Mouse (Mus musculus): ENCODE results near the gene Gm11077.

The Gm11077 gene

DNA sequence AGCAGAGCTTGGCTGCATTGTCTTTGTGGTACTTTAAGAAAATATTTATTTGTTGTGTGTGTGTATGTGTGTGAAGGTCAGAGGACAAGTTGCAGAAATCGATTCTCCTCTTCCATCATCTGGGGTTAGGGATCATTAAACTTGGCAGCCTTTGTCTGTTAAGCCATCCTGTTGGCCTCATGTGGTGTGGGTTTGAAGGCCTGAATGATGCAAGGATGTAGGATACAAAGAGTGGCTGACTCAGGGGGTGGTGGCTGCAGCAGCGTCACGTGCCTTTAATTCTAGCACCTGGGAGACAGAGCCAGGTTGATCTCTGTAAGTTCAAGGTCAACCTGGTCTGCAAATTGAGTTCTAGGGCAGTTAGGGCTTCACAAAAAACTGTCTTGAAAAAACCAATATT is 16.5 kb downstream of the Gm11077 start:
- peak in 1 of 2 experiments; percentile 28 for DNase-seq (ENCODE audit: inconsistent age in 2 of 2, low spot score in 1 of 2)

DNA sequence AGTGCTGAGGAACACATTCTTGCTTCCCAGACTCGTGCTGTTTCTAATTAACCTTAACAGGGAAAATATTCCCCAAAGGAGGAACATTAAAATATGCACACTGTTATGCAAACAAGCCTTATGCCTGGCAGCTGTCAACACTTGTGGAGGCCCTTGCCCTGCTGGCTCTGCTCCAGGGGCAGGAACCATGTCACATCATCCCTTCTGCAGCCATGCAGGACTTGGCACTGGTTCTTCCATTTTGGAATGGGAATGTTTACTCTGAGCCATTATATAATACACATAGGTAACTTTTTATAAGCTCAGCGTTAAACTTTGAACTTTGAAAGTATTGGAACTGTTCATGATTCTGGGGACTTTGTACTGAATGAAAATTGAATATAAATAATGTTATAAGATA is 18.5 kb downstream of the Gm11077 start:
- no peak for DNase-seq (ENCODE audit: inconsistent age in 2 of 2, low spot score in 1 of 2)

DNA sequence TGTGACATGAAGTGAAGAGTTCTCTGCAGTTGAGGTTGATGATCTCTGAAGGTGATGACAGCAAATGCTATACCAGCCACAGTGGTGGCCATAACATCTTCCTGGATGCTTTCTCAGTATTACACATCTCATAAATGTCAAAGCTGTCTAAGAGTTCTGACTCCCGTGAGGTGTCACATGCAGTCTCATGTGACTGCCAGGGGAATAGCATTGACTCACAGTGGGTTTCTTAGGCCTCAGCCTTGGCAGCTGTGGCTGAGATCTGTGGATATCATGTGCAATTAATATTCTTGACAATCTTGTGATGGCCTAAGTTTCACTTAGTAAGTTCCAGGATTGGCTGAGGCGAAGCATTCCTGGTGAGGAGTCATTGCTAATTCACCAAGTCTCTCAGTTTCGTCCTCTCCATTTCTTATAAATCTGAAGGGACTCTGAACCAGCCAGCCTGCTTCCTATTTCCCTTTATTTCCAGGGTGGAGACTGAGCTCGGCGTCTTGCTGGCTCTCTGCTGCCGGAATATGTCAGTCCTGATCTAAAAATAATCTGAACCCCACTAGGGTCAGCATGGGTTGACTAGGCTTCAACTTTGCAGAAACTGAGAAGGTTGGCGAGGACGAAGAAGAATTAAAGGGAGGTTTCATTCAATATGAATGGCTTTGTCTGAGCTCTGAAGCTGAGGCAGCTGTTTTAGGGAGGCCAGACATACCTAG is 21.4 kb downstream of the Gm11077 start:
- peak in 1 of 2 experiments; percentile 30 for DNase-seq (ENCODE audit: inconsistent age in 2 of 2, low spot score in 1 of 2)

DNA sequence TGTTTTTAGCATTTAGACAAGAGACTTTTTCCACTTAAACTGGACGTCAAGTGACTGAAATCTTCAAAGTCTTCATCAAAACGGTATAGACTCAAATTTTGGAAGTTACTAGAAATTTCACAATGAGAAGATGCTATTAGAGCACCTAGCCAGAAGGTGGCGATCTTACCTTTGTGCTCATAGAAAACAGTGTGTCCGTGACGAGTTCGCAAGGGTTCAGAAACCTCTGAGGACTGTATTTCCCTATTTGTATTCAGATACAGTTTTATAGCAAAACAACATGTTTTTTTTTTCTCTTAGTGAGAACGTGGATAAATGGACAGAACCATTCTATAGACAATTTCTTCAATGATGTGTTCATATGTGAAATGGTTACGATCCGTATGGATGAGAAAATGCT is 37.3 kb downstream of the Gm11077 start:
- DNase-seq (ENCODE audit: inconsistent age in 2 of 2, low spot score in 1 of 2): peak in 1 of 2 experiments; percentile 76

DNA sequence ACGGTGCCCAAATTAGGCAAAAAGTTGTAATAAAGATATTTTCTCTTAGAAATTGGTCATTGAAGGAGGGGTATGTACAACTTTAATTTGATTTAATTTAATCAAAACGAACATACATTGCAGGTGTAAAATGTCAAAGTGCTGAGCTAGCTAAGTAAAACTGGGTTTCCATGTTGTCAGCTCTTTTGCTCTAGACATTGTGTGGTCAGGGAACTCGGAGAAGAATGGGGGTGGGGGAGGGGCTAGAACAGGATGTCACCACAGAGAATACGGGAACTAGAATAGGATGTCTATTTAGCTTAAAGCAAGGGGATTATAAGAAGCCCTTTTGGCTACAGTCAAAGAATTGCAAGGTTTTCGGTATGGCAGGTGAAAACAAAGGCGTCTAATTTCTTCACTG is 38.2 kb downstream of the Gm11077 start:
- no peak for DNase-seq (ENCODE audit: inconsistent age in 2 of 2, low spot score in 1 of 2)

DNA sequence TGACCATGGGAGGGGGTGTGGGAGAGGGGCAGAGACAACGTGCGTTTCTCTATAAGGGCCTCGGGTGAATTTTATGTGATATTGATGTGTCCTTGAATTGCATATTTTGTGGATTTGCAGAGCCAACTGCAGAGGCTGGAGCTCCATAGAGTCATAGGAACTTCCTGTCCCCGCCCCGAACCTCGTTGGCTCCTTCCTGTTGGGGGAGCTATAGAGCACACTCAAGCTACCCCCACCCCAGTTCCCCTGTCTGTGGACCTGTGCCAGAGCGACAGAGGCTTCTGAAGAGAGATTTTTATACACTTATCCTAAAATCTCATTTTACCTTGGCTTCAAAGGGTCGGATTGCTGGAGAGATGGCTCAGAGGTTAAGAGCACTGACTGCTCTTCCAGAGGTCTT is 39.1 kb downstream of the Gm11077 start:
- DNase-seq (ENCODE audit: inconsistent age in 2 of 2, low spot score in 1 of 2): no peak

DNA sequence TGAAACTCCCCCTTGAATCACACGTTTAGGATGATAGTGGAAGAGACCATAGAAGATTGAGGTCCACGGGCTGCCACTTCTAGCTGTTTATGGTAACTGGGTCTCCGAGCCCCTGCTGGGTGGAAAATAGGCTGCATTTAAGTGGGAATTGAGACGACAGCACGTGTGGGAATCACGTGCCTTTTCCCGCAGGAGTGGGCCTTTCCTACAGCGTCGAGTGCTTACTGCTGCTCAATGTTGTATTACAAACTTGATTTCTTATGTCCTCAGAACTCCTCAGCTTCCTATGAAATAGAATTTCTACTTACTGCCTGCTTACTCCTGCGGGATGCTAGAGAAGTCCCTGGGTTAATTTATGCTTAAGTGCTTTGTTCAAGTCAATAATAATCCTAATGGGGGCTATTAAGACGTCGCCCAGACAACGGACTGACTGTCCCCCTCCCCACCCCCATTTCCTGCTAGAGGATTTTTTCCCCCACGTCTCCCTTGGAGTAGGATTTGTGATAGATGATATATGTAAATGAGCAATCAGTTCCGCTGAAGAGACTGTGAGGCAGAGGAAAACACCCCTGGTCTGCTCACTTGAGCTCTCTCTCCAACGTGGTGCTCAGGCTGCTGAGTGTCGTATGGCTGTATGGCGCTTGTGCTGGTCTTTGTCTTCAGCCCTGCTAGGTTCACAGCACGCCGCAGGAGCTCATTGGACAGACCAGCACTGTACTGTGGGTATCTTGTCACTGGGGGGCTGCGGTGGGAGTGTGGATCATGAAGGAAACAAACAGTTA is 40.0 kb downstream of the Gm11077 start:
- DNase-seq (ENCODE audit: inconsistent age in 2 of 2, low spot score in 1 of 2): no peak

DNA sequence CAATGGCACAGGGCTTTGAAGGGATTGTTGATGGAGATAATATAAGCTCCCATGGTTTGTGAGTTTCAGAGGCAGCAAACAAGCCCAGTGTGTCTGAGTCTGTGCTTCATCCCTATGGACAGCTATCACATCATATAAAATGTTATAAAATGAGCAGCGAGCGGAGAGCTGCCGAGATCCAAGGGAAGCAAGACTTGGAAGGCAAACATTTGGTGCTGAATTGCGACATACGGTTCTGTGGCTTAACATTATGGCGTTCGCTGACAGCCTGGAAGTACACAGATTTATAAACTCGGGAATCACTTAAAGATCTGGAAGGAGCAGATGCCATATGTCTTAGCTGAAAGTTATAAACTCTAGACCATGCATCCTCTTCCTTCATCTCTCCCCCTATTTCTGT is 47.2 kb downstream of the Gm11077 start:
- no peak for DNase-seq (ENCODE audit: inconsistent age in 2 of 2, low spot score in 1 of 2)

DNA sequence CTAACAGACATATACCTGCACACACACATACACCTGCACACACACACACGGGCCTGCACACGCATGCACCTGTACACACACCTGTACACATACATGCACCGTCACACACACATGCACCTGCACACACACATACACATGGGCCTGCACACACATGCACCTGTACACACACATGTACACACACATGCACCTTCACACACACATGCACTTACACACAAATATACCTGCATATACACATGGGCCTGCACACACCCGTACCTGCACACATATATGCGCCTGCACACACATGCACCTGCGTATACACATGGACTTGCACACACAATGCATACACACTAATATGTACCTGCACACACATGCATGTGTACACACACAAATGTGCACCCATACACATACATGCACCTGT is 53.4 kb downstream of the Gm11077 start:
- DNase-seq (ENCODE audit: inconsistent age in 2 of 2, low spot score in 1 of 2): no peak

DNA sequence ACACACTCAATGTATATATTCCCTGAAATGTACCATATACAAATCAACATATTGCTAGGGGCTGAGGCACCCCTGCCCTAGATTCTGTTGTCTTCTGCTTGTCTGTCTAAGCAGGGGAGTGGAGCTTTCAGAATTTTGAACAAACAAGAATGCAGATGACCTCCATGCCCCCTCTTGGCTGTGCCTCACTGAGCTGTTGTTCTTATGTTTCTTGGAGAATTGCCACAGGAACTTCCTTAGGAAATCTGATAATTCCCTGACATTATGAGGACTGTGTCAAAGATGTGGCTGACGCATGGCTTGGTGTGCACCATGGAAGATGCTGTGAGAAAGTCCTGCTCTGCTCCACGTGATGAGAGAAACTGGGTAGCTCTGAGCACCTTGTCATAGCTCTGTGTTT is 57.0 kb downstream of the Gm11077 start:
- peak; percentile 6 to 24 for DNase-seq (ENCODE audit: inconsistent age in 2 of 2, low spot score in 1 of 2)

DNA sequence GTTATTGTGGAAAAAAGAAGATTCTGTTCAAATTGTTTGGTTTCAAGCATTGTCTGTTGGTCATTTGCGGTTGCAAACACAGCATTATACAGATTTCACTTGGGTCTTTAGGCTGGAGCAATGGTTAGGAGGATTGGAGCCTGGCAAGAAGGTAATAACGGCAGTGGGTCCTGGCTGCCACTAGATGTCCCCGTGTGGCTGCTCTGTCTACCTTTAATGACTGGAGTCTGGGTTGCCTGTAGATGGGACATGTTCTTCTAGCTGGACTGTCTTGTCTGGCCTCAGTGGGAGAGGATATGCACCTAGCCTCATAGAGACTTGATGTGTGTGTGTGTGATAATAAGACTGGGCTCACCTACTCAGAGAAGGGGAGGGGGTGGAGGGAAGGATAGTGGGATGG is 60.8 kb downstream of the Gm11077 start:
- DNase-seq (ENCODE audit: inconsistent age in 2 of 2, low spot score in 1 of 2): peak in 1 of 2 experiments; percentile 44

DNA sequence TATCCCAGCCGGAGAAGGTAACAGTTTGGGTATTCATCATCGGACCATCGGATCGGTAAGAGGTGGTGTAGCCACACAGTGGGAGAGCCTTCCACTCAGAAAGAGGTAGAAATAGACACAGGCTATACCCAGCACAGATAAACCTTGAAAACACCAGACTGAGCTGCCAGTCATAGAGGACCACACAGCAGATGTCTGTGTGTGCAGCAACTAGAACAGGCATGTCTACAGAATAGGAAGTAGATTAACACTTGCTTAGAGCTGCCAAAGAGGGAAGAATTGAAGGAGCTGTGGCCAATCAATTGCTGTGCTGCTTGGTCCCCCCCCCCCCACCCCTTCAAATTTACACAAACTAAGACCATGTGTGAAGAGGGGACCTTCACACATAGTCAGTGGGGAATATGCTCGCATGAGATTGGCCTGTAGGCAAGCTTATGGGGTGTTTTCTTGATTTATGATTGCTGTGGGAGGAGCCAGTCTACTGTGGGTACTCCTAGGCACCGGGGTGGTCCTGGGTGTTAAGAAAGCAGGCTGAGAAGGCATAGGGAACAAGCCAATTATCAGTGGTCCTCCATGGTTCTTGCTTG is 64.7 kb downstream of the Gm11077 start:
- DNase-seq (ENCODE audit: inconsistent age in 2 of 2, low spot score in 1 of 2): no peak

DNA sequence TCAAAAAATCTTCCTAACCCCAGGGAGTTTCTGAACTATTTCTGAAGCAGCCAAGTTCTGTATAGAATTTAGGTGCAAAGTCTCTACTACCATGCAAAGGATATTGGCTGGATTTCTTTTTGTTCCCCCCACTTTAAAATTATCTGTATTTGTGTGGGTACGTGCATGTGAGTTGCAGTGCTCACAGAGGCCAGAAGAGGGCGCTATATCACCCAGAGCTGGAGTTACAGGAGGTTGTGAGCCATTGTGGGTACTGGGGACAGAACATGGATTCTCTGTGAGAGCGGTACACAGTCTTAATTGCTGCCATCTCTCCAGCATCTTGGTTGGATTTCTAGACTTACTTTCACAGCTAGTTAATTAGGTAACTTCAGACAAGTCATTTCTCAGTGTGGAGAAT is 69.8 kb downstream of the Gm11077 start:
- no peak for DNase-seq (ENCODE audit: inconsistent age in 2 of 2, low spot score in 1 of 2)

DNA sequence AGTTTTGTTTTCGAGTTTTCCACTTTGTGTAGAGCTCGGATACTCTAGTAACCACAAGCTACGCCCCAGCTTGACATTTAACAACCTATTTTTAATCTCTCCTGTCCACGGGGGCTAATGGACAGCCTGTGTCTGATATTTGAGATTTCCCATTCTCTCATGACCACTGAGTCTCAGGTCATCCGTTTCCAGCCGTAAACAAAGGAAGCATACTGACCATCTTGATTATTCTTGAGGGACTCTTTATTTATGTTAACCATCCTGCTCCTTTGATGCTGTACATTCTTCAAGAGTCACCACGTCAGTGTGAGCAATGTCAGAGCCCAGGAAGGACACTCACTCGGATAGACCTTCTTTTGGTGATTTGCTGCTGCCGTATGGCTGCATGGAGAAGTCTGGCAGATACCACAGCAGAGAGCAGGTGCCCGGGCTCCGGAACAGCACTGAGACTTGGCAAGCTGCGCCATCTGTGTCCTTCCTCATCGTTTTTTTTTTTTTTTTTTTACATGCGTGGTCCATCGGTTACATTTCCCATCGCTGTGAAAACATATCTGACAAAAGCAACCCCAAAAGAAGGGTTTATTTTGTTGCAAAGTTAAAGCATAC is 70.5 kb downstream of the Gm11077 start:
- no peak for DNase-seq (ENCODE audit: inconsistent age in 2 of 2, low spot score in 1 of 2)

DNA sequence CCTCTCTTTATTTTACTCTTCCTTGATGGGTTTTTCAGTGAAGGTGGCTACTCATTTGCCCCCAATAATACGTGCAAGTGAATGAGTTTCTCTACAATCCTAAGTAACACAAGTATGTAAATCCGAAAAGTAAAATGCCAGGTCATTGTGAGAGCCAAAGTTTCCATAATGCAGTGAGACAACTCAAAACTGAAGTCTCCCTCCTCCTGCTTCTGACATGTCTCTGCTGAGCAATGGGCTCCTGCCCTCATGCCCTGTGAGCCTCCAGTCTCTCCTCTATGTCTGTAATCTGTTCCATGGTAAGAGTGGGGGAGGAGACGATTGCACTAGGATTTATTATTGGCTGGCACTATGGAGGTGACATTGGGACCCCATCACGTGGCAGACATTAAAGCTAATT is 71.5 kb downstream of the Gm11077 start:
- no peak for DNase-seq (ENCODE audit: inconsistent age in 2 of 2, low spot score in 1 of 2)
